Mouse (Mus musculus): ENCODE data around the gene Hoxa6. TPM values are rescaled to one million over a fixed set of nuclear protein-coding genes. Genes with fewer than 3 reads are reported as not detected.

Gene Hoxa6
- polyA plus RNA-seq, 1 experiment from 2014 or later: 2.8 TPM

- DNase-seq (ENCODE audit: low spot score): peak; percentile 75
- Histone ChIP-seq H3K27me3 (ENCODE audit: insufficient read depth, low read length) (no peaks in the 10 kb centered on the region), H3K27ac (peak overlapping the region; percentile 85), H3K4me1 (replicated peaks; ENCODE audit: insufficient read depth, low read length) (peaks cover 43% of the 10 kb centered on the region), H3K9ac (ENCODE audit: low read depth, low read length) (0 out of 2 replicates have a peak overlapping the region, but pooled peaks have one; percentile 5), H3K36me3 (ENCODE audit: insufficient read depth, low read length) (no peaks in the 10 kb centered on the region), H3K4me3 (replicated peaks; ENCODE audit: low read depth, low read length) (no peak overlapping the region), H3K9me3 (replicated peaks; ENCODE audit: low read length) (no peaks in the 10 kb centered on the region), H3K4me2 (ENCODE audit: low read length) (peak overlapping the region; percentile 36; the same call in 1 of the 2 replicates)
- WGBS: 41% methylated on average over 5 of the region's 5 CpGs
- TF ChIP-seq CTCF (IDR thresholded peaks at IDR 0.05; ENCODE audit: low read depth): no peak
- no peak for ATAC-seq (replicated peaks; ENCODE audit: low FRiP score, low read depth)
These were observed 37.7 kb downstream of the Hoxa6 start for GRCm38 (mm10) chr6:52170898-52171223.

- H3K27me3 ChIP-seq (ENCODE audit: insufficient read depth, low read length): no peaks in the 10 kb centered on the region
These were observed 38.2 kb downstream of the Hoxa6 start for GRCm38 (mm10) chr6:52170166-52170897.

GRCm38 (mm10) chr6:52169499-52170165, 38.9 kb downstream of the Hoxa6 start:
- no peak overlapping the region for H3K4me3 ChIP-seq (replicated peaks; ENCODE audit: low read depth, low read length)
- H3K9me3 ChIP-seq (replicated peaks; ENCODE audit: low read length): no peaks in the 10 kb centered on the region
- peak overlapping the region; percentile 36 for H3K4me2 ChIP-seq (ENCODE audit: low read length)
- no peaks in the 10 kb centered on the region for H3K27me3 ChIP-seq (ENCODE audit: insufficient read depth, low read length)
- DNase-seq (ENCODE audit: low spot score) (peak; percentile 66), ATAC-seq (replicated peaks; ENCODE audit: low FRiP score, low read depth) (no peak)
- no peak for TF ChIP-seq CTCF (IDR thresholded peaks at IDR 0.05; ENCODE audit: low read depth)
- H3K9ac ChIP-seq (ENCODE audit: low read depth, low read length): no peak overlapping the region; the same call in 1 of the 2 replicates
- H3K36me3 ChIP-seq (ENCODE audit: insufficient read depth, low read length): no peaks in the 10 kb centered on the region
- peak overlapping the region; percentile 85 for H3K27ac ChIP-seq
- H3K4me1 ChIP-seq (replicated peaks; ENCODE audit: insufficient read depth, low read length): peaks cover 51% of the 10 kb centered on the region
- 35% methylated on average over 16 of the region's 16 CpGs for whole genome bisulfite sequencing

More at GRCm38 (mm10) chr6:52170166-52170897, 38.2 kb downstream of the Hoxa6 start:
- Histone ChIP-seq H3K4me2 (ENCODE audit: low read length) (peak overlapping the region; percentile 36), H3K4me3 (replicated peaks; ENCODE audit: low read depth, low read length) (no peak overlapping the region), H3K36me3 (ENCODE audit: insufficient read depth, low read length) (no peaks in the 10 kb centered on the region), H3K4me1 (replicated peaks; ENCODE audit: insufficient read depth, low read length) (peaks cover 49% of the 10 kb centered on the region), H3K27ac (peak overlapping the region; percentile 85), H3K9ac (ENCODE audit: low read depth, low read length) (peak overlapping the region; percentile 5; the same call in 1 of the 2 replicates), H3K9me3 (replicated peaks; ENCODE audit: low read length) (no peaks in the 10 kb centered on the region)
- WGBS: 18% methylated on average over 40 of the region's 40 CpGs
- DNase-seq (ENCODE audit: low spot score) (no peak), ATAC-seq (replicated peaks; ENCODE audit: low FRiP score, low read depth) (no peak)
- TF ChIP-seq CTCF (IDR thresholded peaks at IDR 0.05; ENCODE audit: low read depth): no peak

- H3K4me1 ChIP-seq (replicated peaks; ENCODE audit: insufficient read depth, low read length): peaks cover 61% of the 10 kb centered on the region
- peak; percentile 76 for DNase-seq (ENCODE audit: low spot score)
These were observed 40.1 kb downstream of the Hoxa6 start for GRCm38 (mm10) chr6:52168191-52169055.

GRCm38 (mm10) chr6:52167736-52168161, 40.8 kb downstream of the Hoxa6 start:
- Histone ChIP-seq H3K27ac (0 out of 2 replicates have a peak overlapping the region, but pooled peaks have one; percentile 6), H3K9ac (ENCODE audit: low read depth, low read length) (no peak overlapping the region), H3K36me3 (ENCODE audit: insufficient read depth, low read length) (no peaks in the 10 kb centered on the region), H3K9me3 (replicated peaks; ENCODE audit: low read length) (no peaks in the 10 kb centered on the region), H3K4me3 (replicated peaks; ENCODE audit: low read depth, low read length) (no peak overlapping the region), H3K4me2 (ENCODE audit: low read length) (peak overlapping the region; percentile 41; the same call in 1 of the 2 replicates), H3K27me3 (ENCODE audit: insufficient read depth, low read length) (no peaks in the 10 kb centered on the region), H3K4me1 (replicated peaks; ENCODE audit: insufficient read depth, low read length) (peaks cover 59% of the 10 kb centered on the region)
- no peak for TF ChIP-seq CTCF (IDR thresholded peaks at IDR 0.05; ENCODE audit: low read depth)
- ATAC-seq (replicated peaks; ENCODE audit: low FRiP score, low read depth) (no peak), DNase-seq (ENCODE audit: low spot score) (no peak)
- WGBS: 47% methylated on average over 14 of the region's 14 CpGs

More at GRCm38 (mm10) chr6:52168191-52169055, 40.1 kb downstream of the Hoxa6 start:
- H3K27me3 ChIP-seq (ENCODE audit: insufficient read depth, low read length): no peaks in the 10 kb centered on the region
- H3K27ac ChIP-seq: peak overlapping the region; percentile 73
- ATAC-seq (replicated peaks; ENCODE audit: low FRiP score, low read depth): no peak
- 0 out of 2 replicates have a peak overlapping the region, but pooled peaks have one; percentile 8 for H3K4me3 ChIP-seq (replicated peaks; ENCODE audit: low read depth, low read length)
- H3K9me3 ChIP-seq (replicated peaks; ENCODE audit: low read length): no peaks in the 10 kb centered on the region
- H3K36me3 ChIP-seq (ENCODE audit: insufficient read depth, low read length): no peaks in the 10 kb centered on the region
- TF ChIP-seq CTCF (IDR thresholded peaks at IDR 0.05; ENCODE audit: low read depth): no peak
- H3K4me2 ChIP-seq (ENCODE audit: low read length): peak overlapping the region; percentile 41
- 21% methylated on average over 42 of the region's 42 CpGs for WGBS
- H3K9ac ChIP-seq (ENCODE audit: low read depth, low read length): peak overlapping the region; percentile 52

Measured in kidney, postnatal 0 days (tissue).